Mouse (Mus musculus): Measurements from ENCODE around the gene Mrnip. TPM values are rescaled to one million over a fixed set of nuclear protein-coding genes. Genes with fewer than 3 reads are reported as not detected.

Gene Mrnip
- polyA plus RNA-seq, 1 experiment from 2014 or later = 16.2 TPM

DNA sequence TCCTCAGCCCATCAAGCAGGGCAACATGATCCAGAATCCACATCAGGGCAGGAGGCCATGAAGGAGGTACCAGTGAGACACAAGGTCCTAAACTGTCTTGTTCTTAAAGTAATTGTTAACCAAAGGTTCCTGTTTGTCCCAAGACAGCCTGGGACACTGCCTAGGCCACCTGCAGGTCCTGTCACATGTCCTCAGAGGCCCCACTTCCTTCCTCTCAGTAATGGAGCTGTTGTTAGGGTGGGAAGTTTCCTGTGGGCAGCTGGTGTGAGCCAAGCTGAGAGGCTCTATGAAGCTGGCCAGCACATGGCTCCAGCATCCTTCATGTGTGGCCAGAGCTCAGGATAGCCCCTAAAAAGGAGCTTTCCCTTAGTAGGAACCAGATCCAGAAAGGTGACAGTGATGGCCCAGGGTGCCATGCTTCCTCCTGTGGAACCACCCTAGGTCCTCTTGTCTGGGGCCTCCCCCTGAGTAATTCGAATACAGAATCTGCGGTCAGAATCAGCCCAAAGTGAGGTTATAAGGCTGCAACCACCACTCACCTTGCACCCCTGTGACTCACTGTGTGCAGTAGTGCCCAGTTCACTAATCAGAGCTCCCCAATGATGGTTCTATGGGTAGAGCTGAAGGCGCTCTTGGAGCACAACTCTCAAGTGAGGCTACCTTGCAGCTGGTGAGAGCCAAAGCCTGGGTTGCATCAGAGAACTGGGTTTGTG, 11.8 kb upstream of the Mrnip start:
- Histone ChIP-seq H3K27ac (no peak overlapping the region), H3K4me3 (no peak overlapping the region), H3K4me1 (no peaks in the 10 kb centered on the region), H3K9ac (no peak overlapping the region), H3K4me2 (no peak overlapping the region), H3K36me3 (peaks cover 85% of the 10 kb centered on the region), H3K27me3 (no peaks in the 10 kb centered on the region), H3K9me3 (no peaks in the 10 kb centered on the region)
- no peak for ATAC-seq (ENCODE audit: insufficient number of reproducible peaks, low FRiP score, low TSS enrichment, low read depth)
- WGBS = 90% methylated on average over 3 of the region's 3 CpGs

- no peak for ATAC-seq (ENCODE audit: insufficient number of reproducible peaks, low FRiP score, low TSS enrichment, low read depth)
- Histone ChIP-seq H3K9ac (no peak overlapping the region), H3K9me3 (no peaks in the 10 kb centered on the region), H3K27me3 (no peaks in the 10 kb centered on the region), H3K4me1 (no peaks in the 10 kb centered on the region), H3K36me3 (peaks cover 70% of the 10 kb centered on the region), H3K4me3 (no peak overlapping the region), H3K4me2 (no peak overlapping the region), H3K27ac (no peak overlapping the region)
- 87% methylated on average over 5 of the region's 5 CpGs for WGBS
These were observed 5.9 kb upstream of the Mrnip start for GRCm38 (mm10) chr11:50168352-50168751.

DNA sequence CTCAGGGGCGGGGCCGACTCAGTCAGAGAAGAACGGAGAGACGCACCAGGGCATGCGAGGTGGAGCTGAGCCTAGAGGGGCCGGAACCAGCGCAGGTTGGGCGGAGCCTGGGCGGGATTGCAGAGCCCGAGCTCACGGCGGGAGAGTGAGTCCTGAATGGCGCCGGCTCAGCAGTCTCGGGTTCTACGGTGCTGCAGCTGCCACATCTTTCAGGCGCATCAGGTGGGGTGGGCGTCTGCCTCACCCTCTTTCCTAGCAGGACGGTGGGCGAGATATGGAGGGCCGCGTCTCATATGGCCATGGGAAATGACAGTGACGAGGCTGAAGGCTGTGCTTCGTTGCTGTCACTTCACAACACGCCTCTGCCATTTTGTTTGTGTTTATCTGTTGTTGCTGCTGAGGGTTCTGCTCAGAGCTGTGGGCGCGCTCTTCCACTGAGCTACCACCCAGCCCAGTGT, 515 bp downstream of the Mrnip start:
- under 1% methylated on average over 27 of the region's 27 CpGs for WGBS
- Histone ChIP-seq H3K36me3 (peaks cover 43% of the 10 kb centered on the region), H3K4me2 (peak overlapping the region; percentile 72), H3K9me3 (no peaks in the 10 kb centered on the region), H3K27me3 (no peaks in the 10 kb centered on the region), H3K9ac (peak overlapping the region; percentile 65), H3K27ac (peak overlapping the region; percentile 27; the same call in 1 of the 2 replicates), H3K4me1 (peaks cover 6% of the 10 kb centered on the region; the same call in 1 of the 2 replicates), H3K4me3 (peak overlapping the region; percentile 68)
- peak; percentile 96 for ATAC-seq (ENCODE audit: insufficient number of reproducible peaks, low FRiP score, low TSS enrichment, low read depth)

GRCm38 (mm10) chr11:50176351-50176750, 2.1 kb downstream of the Mrnip start:
- 86% methylated on average over 3 of the region's 3 CpGs for WGBS

GRCm38 (mm10) chr11:50177111-50177510, 2.9 kb downstream of the Mrnip start:
- H3K9ac ChIP-seq = no peak overlapping the region
- peaks cover 21% of the 10 kb centered on the region for H3K36me3 ChIP-seq
- no peak for ATAC-seq (ENCODE audit: insufficient number of reproducible peaks, low FRiP score, low TSS enrichment, low read depth)
- no peaks in the 10 kb centered on the region for H3K27me3 ChIP-seq
- H3K27ac ChIP-seq = no peak overlapping the region
- H3K4me2 ChIP-seq = no peak overlapping the region
- H3K4me1 ChIP-seq = peaks cover 6% of the 10 kb centered on the region; the same call in 1 of the 2 replicates
- no peaks in the 10 kb centered on the region for H3K9me3 ChIP-seq
- 70% methylated on average over 6 of the region's 6 CpGs for WGBS
- H3K4me3 ChIP-seq = no peak overlapping the region

More at GRCm38 (mm10) chr11:50176351-50176750, 2.1 kb downstream of the Mrnip start:
- H3K36me3 ChIP-seq = peaks cover 29% of the 10 kb centered on the region
- peaks cover 6% of the 10 kb centered on the region; the same call in 1 of the 2 replicates for H3K4me1 ChIP-seq
- no peaks in the 10 kb centered on the region for H3K27me3 ChIP-seq
- H3K4me3 ChIP-seq = no peak overlapping the region
- no peak overlapping the region for H3K9ac ChIP-seq
- no peak overlapping the region for H3K27ac ChIP-seq
- no peak for ATAC-seq (ENCODE audit: insufficient number of reproducible peaks, low FRiP score, low TSS enrichment, low read depth)
- H3K9me3 ChIP-seq = no peaks in the 10 kb centered on the region
- no peak overlapping the region for H3K4me2 ChIP-seq

DNA sequence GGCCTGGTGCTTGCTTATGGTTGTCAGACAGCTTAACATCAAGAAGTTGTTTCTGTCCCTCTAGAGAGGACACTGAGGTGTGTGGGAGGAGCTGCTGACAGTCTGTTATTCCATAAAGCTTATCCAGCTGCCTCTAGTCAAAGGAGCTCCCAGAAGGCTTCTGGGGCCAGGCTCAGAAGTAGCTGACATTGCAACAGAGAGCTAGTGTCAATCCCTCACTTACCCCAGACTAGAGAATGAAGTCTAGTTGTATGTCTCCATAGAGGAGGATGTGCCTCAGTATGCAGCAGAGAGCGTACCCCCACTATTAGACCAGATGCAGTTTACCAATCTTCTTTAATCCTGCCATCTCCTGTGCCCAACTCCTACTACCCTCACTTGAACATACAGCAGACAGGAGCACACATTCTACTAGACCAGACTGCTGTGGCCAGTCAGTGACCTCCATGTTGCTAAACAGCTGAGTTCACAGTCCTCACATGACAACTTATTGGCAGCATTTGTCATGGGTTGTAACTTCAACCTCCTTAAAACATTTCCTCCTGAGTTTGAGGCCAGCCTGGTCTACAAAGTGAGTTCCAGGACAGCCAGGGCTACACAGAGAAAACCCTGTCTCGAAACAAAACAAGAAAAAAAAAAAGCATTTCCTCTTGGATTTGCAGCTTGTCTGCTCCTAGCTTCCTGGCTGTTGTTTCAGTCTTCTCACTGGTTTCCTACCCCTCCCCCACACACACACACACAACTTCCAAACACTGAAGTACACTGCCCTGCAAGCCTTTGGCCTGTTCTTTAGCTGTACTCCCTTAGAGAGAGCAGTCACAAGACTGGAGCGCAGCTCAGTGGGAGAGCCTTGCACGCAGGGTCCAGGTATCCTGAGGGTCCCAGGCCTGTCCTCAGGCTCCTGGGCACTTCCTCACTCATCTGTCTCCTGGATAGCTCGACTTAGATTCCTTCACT, 4.6 kb downstream of the Mrnip start:
- no peak overlapping the region for H3K27ac ChIP-seq
- H3K4me1 ChIP-seq = peaks cover 6% of the 10 kb centered on the region; the same call in 1 of the 2 replicates
- no peak overlapping the region for H3K4me3 ChIP-seq
- no peak overlapping the region for H3K9ac ChIP-seq
- H3K36me3 ChIP-seq = peaks cover 21% of the 10 kb centered on the region
- 79% methylated on average over 5 of the region's 5 CpGs for WGBS
- no peak overlapping the region for H3K4me2 ChIP-seq
- no peak for ATAC-seq (ENCODE audit: insufficient number of reproducible peaks, low FRiP score, low TSS enrichment, low read depth)
- no peaks in the 10 kb centered on the region for H3K9me3 ChIP-seq
- H3K27me3 ChIP-seq = no peaks in the 10 kb centered on the region

DNA sequence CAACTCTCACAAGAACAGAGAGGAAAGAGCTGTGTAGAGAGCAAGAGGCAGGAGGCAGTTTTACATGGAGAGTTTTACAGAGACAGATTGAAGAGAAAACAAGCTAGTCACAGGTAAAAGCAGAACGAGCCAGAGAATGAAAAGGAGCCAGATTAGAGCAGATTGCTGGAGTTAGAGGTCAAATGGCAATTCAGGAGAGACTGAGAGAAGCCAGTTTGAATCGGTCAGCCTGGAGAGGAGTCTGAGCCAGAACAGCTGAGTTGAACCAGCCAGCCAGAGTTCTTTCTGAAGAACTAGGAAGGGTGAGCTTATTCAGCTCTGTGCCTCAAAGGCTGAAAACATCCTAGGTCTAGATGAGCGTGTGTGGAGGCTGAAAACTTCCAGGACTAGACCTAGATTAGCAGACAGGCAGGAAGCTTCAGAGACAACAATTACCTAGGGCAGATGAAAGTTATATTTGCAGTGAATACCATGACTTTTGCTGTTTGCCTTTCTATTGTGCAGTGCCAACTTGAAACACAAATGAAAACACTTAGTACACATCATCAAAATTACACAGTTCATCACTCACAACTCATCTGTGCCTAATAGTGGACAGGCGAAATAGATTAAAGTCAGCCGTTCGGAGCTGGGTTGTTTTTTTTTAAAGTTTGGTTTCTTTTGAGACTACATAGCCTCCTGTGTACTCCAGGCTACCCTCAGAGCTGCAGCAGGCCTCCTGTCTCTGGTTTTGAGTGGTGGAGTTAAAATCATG, 6.4 kb downstream of the Mrnip start:
- 74% methylated on average over 6 of the region's 6 CpGs for WGBS
- Histone ChIP-seq H3K27ac (no peak overlapping the region), H3K9me3 (no peaks in the 10 kb centered on the region), H3K9ac (no peak overlapping the region), H3K4me3 (no peak overlapping the region), H3K27me3 (no peaks in the 10 kb centered on the region), H3K4me1 (no peaks in the 10 kb centered on the region; the same call in 1 of the 2 replicates), H3K36me3 (peaks cover 21% of the 10 kb centered on the region), H3K4me2 (no peak overlapping the region)
- no peak for ATAC-seq (ENCODE audit: insufficient number of reproducible peaks, low FRiP score, low TSS enrichment, low read depth)

- Histone ChIP-seq H3K9me3 (no peaks in the 10 kb centered on the region), H3K27ac (no peak overlapping the region), H3K9ac (no peak overlapping the region), H3K4me2 (no peak overlapping the region), H3K36me3 (peaks cover 9% of the 10 kb centered on the region), H3K4me3 (no peak overlapping the region), H3K4me1 (no peaks in the 10 kb centered on the region), H3K27me3 (no peaks in the 10 kb centered on the region)
- ATAC-seq (ENCODE audit: insufficient number of reproducible peaks, low FRiP score, low TSS enrichment, low read depth) = no peak
- WGBS = 87% methylated on average over 4 of the region's 4 CpGs
These were observed 8.5 kb downstream of the Mrnip start for GRCm38 (mm10) chr11:50182702-50183101.

DNA sequence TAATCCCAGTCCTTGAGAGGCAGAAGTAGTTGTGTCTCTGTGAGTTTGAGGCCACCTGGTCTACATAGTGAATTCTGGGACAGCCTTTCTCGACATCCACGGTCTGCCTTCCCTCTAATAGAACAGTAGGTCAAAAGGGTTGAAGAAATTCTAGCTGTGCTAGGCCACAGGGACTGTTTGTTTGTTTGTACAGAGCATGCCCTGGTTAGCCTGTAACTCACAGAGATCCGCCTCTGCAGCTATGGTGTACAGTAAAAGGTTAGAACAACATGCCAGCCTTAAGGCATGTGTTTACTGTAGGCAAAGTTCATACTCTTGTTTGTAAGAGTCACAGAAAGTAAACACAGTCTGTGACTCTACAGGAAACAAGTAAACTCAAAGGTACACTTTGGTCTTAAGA, 10.5 kb downstream of the Mrnip start:
- ATAC-seq (ENCODE audit: insufficient number of reproducible peaks, low FRiP score, low TSS enrichment, low read depth) = no peak
- Histone ChIP-seq H3K4me3 (no peak overlapping the region), H3K9ac (no peak overlapping the region), H3K27me3 (no peaks in the 10 kb centered on the region), H3K4me1 (no peaks in the 10 kb centered on the region), H3K4me2 (no peak overlapping the region), H3K9me3 (no peaks in the 10 kb centered on the region), H3K27ac (no peak overlapping the region), H3K36me3 (no peaks in the 10 kb centered on the region)
- WGBS = 84% methylated on average over 3 of the region's 3 CpGs

DNA sequence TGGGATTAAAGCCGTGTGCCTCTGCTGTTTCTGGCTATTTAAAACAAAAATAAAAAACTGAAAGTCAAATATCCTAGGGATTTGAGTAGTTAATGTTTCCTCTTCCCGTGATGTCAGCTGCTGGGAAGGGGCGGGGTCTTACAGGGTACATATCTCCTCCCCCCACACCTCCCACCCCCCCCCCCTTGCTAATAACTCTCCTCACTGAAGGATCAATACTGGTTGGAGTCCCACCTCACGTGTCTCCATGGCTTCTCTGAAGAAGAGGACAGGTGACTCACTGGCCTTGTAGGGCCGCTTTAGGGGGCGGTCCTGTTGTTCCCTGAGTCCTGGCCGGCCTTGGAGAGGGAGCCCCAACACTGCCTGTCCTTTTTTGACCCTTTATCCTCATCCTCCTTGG, 14.4 kb downstream of the Mrnip start:
- no peak overlapping the region for H3K27ac ChIP-seq
- no peak overlapping the region for H3K9ac ChIP-seq
- H3K4me2 ChIP-seq = no peak overlapping the region
- H3K4me3 ChIP-seq = no peak overlapping the region
- H3K9me3 ChIP-seq = no peaks in the 10 kb centered on the region
- no peaks in the 10 kb centered on the region for H3K27me3 ChIP-seq
- WGBS = 76% methylated on average over 7 of the region's 7 CpGs
- H3K4me1 ChIP-seq = no peaks in the 10 kb centered on the region
- ATAC-seq (ENCODE audit: insufficient number of reproducible peaks, low FRiP score, low TSS enrichment, low read depth) = no peak
- H3K36me3 ChIP-seq = no peaks in the 10 kb centered on the region

- WGBS = 79% methylated on average over 4 of the region's 4 CpGs
These were observed 16.1 kb downstream of the Mrnip start for GRCm38 (mm10) chr11:50190362-50190761.

More at GRCm38 (mm10) chr11:50190362-50190761, 16.1 kb downstream of the Mrnip start:
- H3K9me3 ChIP-seq = no peaks in the 10 kb centered on the region
- no peaks in the 10 kb centered on the region for H3K4me1 ChIP-seq
- H3K4me3 ChIP-seq = no peak overlapping the region
- no peak overlapping the region for H3K9ac ChIP-seq
- ATAC-seq (ENCODE audit: insufficient number of reproducible peaks, low FRiP score, low TSS enrichment, low read depth) = no peak
- H3K27me3 ChIP-seq = no peaks in the 10 kb centered on the region
- H3K4me2 ChIP-seq = no peak overlapping the region
- no peaks in the 10 kb centered on the region for H3K36me3 ChIP-seq
- no peak overlapping the region for H3K27ac ChIP-seq
